Mouse (Mus musculus) adrenal gland (tissue): ENCODE measurements around the gene Mctp1.
"Not testable (repeated sequence)": the region's sequence is repeated elsewhere in the genome, so short reads cannot be mapped to it uniquely, and the experiment has no call there.

Experiments
- intact Hi-C: fragments of 180-260 bp; cut with DNase I; formaldehyde crosslinking; loops from one replicate; pipeline ENCODE4 v1.15.1; 2025

The Mctp1 gene

GRCm38 (mm10) chr13:76927875-76928440 is 543.6 kb downstream of the Mctp1 start:
- intact Hi-C loops: no loop called here

GRCm38 (mm10) chr13:76929152-76929551 is 544.8 kb downstream of the Mctp1 start:
- intact Hi-C loops: no loop called here

GRCm38 (mm10) chr13:76932933-76933332 is 548.6 kb downstream of the Mctp1 start:
- intact Hi-C loops: no loop called here

GRCm38 (mm10) chr13:76949234-76949633 is 564.9 kb downstream of the Mctp1 start:
- intact Hi-C loops: no loop called here

GRCm38 (mm10) chr13:76967588-76967987 is 583.3 kb downstream of the Mctp1 start:
- intact Hi-C loops: loop anchor here (5.0 kb wide), 1 partner anchor 245 kb away; no protein-coding TSS in a partner anchor

- intact Hi-C loops: loop anchor here (5.0 kb wide), 1 partner anchor 243 kb away; no protein-coding TSS in a partner anchor
Measured at GRCm38 (mm10) chr13:76969386-76969785, 585.1 kb downstream of the Mctp1 start.

- intact Hi-C loops: not testable (repeated sequence)
Measured at GRCm38 (mm10) chr13:76971046-76971445, 586.7 kb downstream of the Mctp1 start.

- intact Hi-C loops: no loop called here
Measured at GRCm38 (mm10) chr13:77002628-77003027, 618.3 kb downstream of the Mctp1 start.

GRCm38 (mm10) chr13:77003684-77004083 is 619.3 kb downstream of the Mctp1 start:
- intact Hi-C loops: no loop called here

- intact Hi-C loops: no loop called here
Measured at GRCm38 (mm10) chr13:77018851-77019250, 634.5 kb downstream of the Mctp1 start.

GRCm38 (mm10) chr13:77029594-77029993 is 645.3 kb downstream of the Mctp1 start:
- intact Hi-C loops: no loop called here

- intact Hi-C loops: loop anchor here (10.0 kb wide), 1 partner anchor 1161 kb away; no protein-coding TSS in a partner anchor
Measured at GRCm38 (mm10) chr13:77043375-77043774, 659.0 kb downstream of the Mctp1 start.

- intact Hi-C loops: loop anchor here (10.0 kb wide), 1 partner anchor 1159 kb away; no protein-coding TSS in a partner anchor
Measured at GRCm38 (mm10) chr13:77045375-77045774, 661.0 kb downstream of the Mctp1 start.

- intact Hi-C loops: loop anchor here (10.0 kb wide), 1 partner anchor 1158 kb away; no protein-coding TSS in a partner anchor
Measured at GRCm38 (mm10) chr13:77046416-77046815, 662.1 kb downstream of the Mctp1 start.

GRCm38 (mm10) chr13:77047179-77047931 is 663.0 kb downstream of the Mctp1 start:
- intact Hi-C loops: loop anchor here (10.0 kb wide), 1 partner anchor 1157 kb away; no protein-coding TSS in a partner anchor

GRCm38 (mm10) chr13:77048461-77048860 is 664.1 kb downstream of the Mctp1 start:
- intact Hi-C loops: loop anchor here (10.0 kb wide), 1 partner anchor 1156 kb away; no protein-coding TSS in a partner anchor

GRCm38 (mm10) chr13:77049736-77050135 is 665.4 kb downstream of the Mctp1 start:
- intact Hi-C loops: loop anchor here (10.0 kb wide), 1 partner anchor 1155 kb away; no protein-coding TSS in a partner anchor

GRCm38 (mm10) chr13:77063221-77063620 is 678.9 kb downstream of the Mctp1 start:
- intact Hi-C loops: no loop called here

- intact Hi-C loops: no loop called here
Measured at GRCm38 (mm10) chr13:77068847-77069246, 684.5 kb downstream of the Mctp1 start.

GRCm38 (mm10) chr13:77072030-77072429 is 687.7 kb downstream of the Mctp1 start:
- intact Hi-C loops: no loop called here
